Mouse (Mus musculus) lung, postnatal 4 days (tissue): Measurements from ENCODE around the gene H6pd.
"Not testable (repeated sequence)": the region's sequence is repeated elsewhere in the genome, so short reads cannot be mapped to it uniquely, and the experiment has no call there.

Source experiments
- DNase-seq, 2 experiments: peaks; one replicate each; pipeline ENCODE4 v3.0.0; 2021

The H6pd gene

DNA sequence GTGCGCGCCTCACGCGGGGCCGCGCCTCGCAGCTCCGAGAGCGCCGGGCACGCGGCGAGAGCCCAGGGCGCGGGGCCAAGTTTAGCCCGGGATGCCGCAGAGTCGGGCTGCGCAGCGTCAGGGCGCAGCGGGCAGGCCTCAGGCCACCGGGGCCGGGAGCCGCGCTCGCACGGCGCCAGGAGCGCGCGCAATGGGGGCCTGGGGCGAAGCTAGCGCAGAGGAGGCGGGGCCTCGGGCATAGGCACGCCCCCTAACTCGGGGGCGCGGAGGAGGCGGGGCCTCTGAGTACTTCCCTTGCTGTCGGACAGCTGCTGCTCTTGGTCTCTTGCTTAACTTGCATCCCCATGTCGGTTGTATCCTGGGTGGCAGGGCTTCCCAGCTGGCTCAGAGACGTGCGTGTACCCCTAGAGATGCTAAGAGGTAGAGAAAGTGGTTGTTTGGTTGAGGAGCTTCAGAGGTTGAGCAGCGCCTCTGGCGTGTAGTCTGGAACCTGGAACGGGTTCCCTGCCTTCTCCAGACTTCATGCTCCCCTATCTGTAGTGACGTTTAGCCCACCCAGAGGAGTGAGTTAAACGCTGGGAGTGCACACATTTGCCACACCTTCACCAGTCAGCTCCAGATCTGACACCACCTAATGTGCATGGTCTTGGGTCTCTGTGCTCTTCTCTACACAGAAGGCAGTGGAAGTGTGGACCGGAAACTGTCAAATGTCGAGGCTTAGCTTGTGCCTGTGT, at the start of gene H6pd:
Gene H6pd, minus strand, starts transcription at position 171 of the 734 bp plus-strand sequence.
- DNase-seq: peak; percentile 96 to 97

- no peak for DNase-seq
Measured at GRCm38 (mm10) chr4:150057722-150058121, 48.9 kb upstream of the H6pd start.

DNA sequence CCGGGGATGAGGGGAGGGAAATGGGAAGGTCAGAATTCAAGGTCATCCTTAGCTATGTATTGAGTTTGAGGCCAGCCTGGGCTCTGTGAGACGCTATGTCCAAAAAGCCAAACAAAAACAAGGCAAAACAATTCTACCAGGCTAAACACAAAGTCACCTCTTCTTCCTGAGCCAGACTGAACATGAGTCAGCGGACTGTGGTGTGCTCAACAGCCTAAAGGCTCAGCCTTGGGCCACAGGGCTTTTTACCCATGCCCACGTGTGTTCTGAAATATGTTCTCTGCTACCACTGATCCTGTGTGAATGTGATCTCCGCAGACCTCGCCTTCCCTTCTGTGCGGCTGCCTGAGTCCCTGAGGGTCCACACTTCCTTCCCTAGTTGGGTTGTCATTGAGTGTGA, 47.3 kb upstream of the H6pd start:
- no peak for DNase-seq

DNA sequence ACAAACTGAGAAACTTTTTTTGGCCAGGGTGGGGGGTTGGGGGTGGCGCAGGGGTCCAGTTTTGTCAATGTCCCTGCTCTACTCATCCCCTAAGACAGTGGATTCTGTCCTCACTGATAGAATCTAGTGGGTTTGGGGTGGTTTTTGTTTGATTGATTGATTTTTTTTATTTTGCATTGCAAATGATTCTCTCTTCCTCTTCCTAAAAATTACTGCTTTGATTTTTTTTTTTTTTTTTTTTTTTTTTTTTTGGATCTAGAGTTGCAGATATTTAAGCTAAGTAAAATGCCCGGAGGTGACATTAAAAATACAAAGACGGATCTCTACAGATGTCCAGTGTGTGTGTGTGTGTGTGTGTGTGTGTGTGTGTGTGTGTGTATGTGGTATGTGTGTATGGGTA, 43.6 kb upstream of the H6pd start:
- no peak for DNase-seq

GRCm38 (mm10) chr4:150051514-150051913, 42.7 kb upstream of the H6pd start:
- DNase-seq: no peak

DNA sequence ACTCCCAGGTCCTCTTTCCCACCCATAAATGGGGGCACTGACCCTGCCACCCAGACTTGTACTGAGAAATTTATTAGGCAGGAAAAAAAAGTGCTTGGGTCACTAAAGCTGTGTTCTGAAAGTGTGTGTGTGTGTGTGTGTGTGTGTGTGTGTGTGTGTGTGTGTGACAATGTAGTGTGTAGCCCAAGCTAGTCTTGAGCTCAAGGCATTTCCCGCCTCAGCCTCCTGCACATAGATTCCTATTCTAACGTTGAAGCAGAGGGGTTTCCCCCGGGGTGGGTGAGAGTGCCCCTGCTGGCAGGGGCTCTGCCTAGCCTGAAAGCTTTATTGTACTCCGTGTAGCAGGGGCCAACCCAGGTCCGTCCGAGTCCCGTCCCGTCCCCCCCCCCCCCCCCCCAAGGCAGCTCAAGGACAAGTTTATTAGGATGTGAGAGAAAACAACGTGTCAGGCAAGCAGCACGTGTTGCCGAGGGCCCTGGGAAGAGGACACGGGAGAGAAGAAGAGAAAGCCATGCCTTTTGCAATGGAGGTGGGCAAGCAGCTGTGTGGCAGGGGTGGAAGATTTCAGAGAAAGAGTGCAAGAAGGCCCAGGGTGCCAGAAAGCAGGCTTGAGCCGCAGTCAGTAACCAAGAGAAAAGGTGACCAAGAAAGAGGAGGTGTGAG, 40.9 kb upstream of the H6pd start:
- no peak for DNase-seq

DNA sequence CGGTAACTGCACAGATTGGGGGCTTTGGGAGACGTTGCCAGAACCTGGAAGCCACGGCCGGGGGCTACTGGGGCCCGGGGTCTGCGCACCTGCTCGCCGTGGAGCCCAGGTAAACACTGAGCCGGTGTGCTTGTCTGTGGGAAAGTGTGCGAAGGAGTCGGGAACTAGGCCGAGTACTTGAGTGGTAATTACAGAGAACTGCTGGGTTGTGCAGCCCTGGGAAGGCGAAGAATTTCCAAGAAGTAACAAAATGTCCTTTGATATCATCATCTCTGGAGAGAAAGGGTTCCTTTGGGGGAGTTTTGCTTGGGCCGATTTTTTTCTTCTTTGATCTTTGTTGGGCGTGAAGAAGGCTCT, 40.3 kb upstream of the H6pd start:
- DNase-seq: no peak

DNA sequence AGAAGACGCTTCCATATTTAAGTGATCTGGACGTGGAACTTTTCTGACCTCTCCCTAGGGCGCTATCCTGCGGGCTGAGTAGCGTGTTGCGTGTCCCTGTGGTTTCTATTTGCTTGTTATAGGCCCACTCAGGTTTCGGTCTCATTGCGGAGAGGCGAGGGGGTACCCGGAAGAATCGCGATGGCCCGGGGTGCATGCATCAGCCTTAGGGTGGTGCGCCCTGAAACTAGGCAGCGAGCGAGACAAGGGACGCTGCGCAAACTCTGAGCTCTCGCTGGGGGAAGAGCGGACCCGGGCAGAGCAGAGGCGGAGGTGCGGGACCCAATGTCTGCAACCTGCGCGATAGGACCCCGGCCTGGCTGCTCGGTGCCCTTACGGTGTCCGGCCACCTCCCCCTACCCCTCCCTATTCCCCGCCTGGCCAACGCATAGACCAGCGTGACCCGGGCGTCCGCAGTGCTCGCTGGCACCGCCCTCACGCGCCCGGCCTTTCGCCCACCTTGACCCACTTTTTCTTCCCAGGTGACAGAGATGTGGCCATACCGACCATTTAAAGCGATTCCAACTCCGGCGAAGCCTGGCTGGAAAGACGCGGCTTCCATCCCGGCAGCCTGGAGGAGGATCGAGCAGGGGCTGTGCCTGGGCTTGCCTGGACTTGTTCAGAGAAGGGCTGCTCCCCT, 39.8 kb upstream of the H6pd start:
- DNase-seq: peak; percentile 28 to 42

DNA sequence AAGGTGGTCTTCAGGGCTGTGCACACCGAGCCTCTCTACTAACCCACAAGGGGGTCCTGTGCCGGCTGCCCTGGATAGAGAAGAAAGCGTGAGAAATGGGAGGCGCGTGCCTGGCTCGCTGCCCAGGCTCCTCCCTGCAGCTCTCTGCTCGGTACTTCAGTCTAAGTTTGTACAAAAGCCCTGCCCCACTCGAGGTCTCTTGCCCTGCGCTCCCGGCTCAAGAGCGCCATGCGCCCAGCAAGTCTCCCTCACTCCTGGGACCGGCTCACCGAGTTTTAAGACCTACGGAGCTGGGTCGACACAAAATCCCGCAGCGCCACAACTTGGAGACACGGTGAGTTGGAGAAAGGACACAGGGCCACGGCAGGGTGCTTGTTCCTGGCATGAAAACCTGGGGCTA, 39.2 kb upstream of the H6pd start:
- DNase-seq: peak; percentile 83 to 89

DNA sequence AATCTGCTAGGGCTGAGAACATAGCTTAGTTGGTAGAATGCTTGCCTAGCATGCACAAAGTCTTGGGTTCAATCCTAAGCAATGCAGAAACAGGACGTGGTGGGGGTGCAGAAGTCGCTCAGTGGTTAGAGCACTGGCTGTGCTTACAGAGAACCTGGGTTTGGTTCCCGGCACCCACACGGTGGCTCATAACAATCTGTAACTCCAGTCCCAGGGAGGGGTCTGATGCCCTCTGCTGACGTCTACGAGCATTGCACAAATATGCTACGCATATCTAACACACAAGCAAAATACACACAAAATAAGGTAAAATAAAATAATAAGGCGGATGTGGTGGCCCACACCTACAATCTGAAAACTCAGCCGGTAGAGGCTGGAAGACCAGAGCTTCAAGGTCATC, 34.8 kb upstream of the H6pd start:
- no peak for DNase-seq

DNA sequence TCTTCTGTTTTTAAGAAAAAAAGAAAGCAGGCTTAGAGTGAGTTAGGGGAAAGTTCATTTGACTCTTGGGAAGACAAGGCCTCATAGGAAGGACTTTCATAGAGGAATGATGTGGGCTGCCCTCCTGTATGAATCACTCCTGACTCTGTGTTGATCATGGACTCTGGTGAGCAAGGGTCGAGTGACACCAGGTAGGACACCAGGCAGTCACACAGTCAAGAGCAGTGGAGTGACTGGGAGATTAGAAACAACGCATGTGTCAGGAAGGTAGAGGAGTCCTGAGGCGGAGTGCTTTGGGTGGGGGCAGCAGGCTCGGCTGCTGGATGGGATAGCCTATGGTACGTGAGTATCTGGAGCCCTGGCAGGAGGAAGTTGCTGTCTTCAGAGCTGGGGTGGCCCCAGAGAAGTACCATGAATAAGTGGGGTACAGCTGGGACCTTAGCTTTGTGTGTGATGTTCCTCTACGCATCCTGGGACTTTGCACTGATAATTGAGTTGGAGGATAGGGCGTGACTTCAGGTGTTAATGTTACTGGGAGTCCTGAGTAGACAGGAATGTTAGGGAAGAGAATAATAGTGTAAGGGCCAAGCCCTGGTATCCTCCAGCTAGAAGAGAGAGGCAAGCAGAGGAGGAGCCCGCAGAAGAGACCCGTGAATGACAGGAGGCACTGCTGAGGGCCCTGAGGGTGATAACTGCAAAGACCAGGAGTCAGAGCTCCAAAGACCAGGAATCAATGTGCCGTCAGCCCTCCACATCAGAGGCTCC, 32.7 kb upstream of the H6pd start:
- no peak for DNase-seq

DNA sequence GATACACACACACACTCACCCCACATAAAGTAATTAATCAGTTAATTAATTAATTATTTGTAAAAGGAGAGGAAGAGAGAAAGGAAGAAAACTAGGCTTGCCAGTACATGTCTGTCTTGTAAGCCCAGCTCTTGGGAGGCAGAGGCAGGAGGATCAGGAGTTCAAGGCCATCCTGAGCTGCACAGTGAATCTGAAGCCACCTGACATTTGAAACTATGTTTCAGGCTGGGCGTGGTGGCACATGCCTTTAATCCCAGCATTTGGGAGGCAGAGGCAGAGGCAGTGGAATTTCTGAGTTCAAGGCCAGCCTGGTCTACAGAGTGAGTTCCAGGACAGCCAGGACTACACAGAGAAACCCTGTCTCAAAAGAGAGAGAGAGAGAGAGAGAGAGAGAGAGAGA, 32.0 kb upstream of the H6pd start:
- not testable (repeated sequence) for DNase-seq

DNA sequence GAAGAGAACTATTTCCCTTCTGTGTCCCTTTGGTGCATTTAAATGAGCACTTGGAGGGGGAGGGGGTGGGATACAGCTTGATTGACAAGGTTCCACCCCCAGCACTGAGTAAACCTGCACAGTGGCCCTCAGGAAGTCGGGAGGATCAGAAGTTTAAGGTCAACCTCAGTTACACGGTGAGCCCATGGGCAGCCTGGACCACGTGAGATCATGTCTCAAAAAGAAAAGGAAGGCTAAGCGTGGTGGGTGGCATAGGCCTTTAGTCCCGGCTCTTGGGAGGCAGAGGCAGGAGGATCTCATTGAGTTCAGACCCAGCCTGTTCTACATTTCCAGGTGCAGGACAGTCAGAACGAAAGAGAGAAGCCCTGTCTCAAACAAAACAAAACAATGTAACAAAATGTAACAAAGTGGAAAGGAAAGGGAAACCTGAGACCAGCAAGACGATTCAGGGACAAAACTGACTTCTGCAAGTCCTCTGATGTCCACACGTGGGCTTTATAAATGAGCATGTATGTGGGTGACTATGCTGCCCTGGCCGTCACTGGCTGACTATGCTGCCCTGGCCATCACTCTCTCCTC, 31.3 kb upstream of the H6pd start:
- DNase-seq: no peak

DNA sequence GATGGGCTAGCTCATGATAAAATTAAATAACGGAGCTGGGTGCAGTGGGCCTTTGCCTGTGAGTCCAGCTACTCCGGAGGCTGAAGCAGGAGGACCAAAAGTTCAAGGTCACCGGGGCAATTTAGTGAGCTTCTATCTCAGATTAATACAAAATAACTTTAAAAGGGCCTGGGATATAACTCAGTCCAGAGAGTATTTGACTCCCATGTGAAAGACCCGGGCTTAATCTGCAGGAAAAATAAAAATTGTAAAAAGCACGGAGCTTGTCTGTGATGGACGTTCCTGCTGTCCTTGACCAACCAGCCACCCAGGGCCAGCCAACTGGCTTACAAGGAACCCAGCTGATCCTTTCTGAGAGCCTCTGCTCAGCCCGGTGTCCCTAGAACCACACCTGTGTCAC, 29.7 kb upstream of the H6pd start:
- no peak for DNase-seq

DNA sequence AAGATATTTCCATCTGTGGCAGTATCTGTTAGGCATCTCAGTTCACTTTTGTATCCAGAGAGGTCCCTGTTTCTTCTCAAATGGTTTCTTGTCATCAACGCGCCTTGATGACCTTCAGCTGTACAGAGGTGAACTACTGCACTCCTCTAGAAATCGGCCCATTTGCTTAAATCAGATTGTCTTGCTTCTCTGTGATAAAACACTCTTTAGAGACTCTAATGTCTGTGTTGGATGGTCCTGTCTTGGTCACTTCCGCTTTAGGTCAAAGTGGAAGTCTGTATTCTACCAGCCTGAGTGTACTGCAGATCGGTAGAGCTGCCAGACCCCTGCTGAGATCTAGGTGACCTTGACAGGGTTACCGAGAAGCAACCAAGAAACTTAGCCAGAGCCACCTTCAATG, 27.3 kb upstream of the H6pd start:
- no peak for DNase-seq

DNA sequence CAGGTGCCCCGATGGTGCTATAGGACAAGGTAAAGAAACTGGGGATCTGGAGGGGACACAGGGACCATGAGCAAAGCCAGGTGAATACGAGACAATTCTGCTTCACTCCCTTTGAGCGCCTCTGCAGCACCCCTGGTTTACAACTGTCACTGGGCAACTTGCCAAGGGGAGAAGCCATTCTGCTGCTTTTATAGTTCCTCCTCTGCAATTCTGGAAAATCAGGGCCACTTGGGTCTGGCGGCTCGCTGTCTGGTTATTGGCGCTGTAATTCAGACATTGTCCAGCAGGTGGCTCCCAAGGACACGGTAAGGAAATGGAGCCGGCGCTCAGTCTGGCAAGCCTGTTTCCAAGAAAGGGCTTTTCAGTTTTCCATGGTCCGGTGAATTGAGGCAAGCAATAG, 26.5 kb upstream of the H6pd start:
- peak; percentile 83 to 90 for DNase-seq

DNA sequence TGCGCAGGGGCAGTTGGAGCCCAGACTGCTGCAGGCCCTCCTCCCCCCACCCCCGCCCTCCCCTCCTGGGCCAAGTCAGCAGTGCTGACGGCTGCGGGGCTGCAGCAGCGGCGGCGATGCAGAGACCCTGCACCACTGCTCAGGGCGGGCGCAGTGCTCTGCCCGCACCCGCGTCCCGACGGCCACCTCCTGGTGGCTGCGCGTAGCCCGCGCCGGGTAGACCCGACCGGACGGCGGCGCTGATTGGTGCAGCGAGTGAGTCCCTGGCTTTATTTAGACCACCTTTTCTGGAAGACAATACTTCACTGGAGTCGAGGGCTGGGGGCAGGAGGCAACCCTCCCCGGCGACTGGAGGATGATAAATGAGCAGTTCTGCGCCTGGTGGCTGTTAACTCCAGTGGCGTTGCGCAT, 24.4 kb upstream of the H6pd start:
- peak in 1 of 2 experiments; percentile 50 for DNase-seq

DNA sequence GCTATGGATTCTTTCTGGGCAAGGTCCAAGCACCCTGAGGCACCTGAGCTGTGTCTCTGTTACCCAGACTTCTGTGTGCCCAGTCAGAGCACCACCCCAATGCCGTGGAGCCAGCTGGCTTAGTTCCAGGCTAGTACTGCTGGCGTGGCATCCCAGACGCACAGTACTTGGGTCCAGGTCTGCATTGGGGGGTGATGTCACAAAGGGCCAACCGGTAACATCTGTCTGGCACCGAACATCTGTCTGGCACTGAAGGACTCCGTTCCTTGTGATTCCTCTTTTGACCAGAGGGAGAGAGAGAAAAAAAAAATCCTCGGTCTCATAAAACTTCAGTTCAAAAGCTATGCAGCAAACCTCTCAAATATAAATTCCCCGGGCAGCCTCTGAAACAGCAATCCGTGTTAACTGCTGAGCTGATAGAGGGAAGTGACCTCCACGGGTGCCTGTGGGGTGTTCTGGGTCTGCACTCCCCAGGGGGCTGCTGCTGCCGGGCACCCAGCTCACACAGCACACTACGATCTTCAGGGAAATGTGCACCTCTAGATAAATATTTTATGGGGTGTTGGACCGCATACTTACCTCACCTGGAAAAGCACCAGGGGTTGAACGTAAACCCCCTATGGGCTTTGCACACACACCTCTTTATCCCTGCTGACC, 22.5 kb upstream of the H6pd start:
- no peak for DNase-seq

DNA sequence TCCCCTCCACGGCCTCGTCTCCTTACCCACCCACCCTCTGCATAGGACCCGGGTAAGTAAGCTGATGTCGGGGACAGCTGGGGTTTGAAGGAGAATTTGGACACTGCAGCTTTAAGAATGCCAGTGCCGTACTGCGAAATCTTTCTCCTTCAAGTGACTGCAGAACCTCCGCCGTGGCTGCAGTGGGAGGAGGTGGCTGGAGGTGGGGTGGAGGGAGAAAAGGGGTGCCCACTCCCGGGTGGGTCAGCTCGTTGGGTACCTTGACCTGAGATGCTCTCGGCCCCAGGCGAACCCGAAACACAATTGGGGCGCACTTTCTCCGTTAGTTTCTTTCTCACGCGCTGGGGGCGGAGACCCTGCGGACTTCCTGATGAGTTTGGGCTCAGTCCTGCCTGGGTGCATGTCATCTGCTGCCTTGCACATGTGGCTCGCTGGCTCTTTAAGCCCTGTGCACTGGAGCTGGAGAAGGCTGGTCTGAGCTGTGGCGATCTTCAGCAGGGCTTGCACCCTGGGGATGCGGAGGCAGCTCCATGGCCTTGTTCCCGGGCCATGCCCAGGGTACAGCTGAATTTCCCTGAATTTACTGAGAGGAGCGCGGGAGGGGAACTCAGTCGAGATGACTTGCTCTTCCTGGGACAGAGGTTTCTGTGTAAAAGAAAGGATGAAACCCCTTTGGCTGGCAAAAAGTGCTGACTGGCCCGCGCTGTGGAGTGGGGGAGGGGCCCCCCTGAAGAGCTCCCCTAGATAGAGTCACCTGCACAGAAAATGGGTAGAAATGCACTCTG, 21.8 kb upstream of the H6pd start:
- peak in 1 of 2 experiments; percentile 35 for DNase-seq

DNA sequence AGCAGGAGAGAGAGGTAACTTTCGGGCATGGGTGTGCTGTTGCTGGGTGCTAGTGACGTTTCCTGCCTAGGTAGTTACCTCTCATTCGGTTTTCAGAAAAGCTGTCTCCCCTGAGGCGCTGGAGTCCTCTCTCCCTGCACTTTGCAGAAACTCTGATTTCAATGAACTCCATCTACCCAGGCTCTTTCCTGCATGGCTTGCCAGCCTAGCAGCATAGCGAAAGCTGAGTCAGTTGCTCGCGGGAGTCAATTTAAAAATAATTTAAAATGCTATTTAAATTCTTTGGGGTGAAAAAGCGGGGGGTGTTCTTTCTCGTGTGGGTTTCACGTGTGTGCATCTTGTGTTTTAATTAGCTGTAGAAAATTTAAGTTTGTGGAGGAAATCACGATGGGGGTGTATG, 21.1 kb upstream of the H6pd start:
- DNase-seq: no peak

GRCm38 (mm10) chr4:150023518-150023917, 14.7 kb upstream of the H6pd start:
- DNase-seq: no peak
